Mouse (Mus musculus) hindlimb bud, embryonic 11.5 days (tissue): ENCODE results near the gene Ints13.
"Not testable (repeated sequence)": the region's sequence is repeated elsewhere in the genome, so short reads cannot be mapped to it uniquely, and the experiment has no call there.

Source experiments
- DNase-seq: peaks from one replicate; pipeline ENCODE4 v3.0.0-alpha.2; 2012; ENCODE audit warnings: low read depth, low spot score; ENCODE audit errors: extremely low spot score

Gene Ints13

DNA sequence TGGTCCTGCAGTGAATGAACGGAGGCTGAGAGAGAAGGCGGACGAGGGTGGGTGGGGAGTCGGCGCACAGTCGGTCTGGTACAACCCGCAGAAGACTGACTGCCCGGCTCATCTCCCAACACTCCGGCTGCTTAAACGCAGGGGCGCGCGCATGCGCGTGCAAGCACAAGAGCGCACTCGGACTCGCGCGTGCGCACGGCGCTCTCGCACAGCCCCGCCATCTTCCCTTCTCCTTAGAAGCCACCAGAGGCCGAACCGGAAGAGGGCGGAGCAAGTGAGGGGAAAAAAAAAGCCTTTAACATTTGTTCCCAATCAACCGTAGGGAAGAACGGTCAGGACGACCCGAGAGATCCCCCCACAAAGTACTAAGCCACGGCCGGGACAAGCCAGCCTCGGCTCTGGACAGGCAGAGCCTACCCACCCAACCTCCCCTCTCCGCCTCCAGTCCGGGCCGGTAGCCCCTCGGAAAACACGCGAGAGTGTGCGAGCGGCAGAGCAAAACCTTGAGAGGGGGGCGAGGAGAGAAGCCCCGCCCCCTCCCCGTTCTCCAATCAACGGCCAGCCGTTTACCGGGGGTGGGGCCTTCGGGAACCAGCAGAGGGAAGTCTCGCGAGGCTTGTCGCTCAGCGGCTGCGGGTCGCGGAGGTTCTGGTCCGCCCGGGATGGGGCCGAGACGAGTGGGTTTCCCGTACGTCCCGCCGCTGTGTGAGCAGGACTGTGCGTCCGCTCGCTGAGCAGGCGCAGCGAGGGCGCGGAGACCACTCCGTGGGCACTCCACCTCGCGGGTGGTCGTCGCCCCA lies at the start of gene Ints13:
Ints13 (minus strand) TSS at position 526 of the 800 bp plus-strand sequence.
- peak; percentile 92 for DNase-seq

DNA sequence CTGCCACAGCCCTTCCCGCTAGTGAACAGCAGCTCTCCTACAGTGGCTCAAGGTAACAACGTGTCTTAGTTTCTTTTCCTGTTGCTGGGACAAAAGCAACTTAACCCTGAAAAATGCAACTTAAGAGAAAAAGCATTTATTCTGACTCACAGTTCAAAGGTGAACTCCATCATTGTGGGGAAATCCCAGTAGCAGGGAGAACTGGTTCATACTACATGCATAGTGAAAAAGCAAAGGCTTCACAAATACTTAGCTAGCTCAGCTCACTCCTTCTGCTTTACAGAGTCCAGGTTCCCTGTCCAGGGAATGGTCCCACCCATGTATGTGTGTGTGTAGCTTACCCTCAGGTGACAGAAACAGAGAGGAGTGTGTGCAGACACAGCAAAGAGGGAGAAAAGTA lies 39.0 kb upstream of the Ints13 start:
- DNase-seq, result no peak

DNA sequence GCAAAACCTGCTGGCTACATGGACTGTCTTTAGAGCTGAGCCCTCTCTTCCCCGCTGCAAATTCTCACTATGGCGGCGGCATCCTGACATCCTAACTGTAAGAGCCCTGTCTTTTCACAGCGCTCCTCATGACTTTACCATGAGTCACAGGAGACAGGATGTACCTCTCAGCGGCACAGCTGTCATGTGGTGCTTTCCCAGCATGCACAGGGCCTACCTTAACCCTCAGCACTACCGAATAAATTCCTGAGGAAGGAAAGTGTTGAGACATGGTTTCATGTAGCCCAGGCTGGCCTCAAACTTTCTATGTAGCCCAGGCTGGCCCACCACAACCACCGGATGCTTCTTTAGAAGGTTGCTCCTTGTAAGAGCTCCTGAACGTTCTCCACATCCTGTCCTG lies 38.3 kb upstream of the Ints13 start:
- DNase-seq, result no peak

DNA sequence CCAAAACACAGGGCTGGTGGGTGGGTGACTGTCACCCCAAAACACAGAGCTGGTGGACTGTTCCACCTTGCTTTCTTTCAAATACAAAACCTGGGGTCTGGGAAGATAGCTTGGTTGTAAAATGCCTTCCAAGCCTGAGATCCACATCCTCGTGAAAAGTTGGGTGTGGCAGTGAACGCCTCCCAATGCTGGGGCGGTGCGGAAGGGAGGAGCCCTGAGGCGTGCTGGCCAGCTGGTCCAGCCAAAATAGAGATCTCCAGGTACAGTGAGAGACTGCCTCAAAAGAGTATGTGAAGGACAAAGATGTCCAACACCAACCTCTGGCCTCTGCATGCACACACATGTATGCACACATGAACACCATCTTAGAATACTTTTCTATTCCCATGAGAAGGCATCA lies 36.9 kb upstream of the Ints13 start:
- DNase-seq, result no peak

DNA sequence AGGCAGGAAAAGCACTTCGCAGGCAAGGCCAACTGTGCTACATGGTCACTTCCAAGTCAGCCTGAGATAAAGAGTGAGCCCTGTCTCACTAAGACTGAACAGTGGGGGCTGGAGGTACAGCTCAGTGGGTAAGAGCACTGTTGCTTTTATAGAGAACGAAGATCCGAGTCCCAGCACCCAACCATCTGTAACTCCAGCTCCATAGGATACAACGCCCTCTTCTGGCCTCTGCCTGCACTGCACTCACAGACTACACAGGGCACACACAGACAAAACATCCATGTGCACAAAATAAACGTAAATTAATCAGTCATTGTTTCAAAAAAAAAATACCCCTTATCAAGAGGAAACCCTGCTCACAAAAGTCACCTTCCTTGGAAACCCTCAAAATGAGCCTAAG lies 36.3 kb upstream of the Ints13 start:
- no peak for DNase-seq

DNA sequence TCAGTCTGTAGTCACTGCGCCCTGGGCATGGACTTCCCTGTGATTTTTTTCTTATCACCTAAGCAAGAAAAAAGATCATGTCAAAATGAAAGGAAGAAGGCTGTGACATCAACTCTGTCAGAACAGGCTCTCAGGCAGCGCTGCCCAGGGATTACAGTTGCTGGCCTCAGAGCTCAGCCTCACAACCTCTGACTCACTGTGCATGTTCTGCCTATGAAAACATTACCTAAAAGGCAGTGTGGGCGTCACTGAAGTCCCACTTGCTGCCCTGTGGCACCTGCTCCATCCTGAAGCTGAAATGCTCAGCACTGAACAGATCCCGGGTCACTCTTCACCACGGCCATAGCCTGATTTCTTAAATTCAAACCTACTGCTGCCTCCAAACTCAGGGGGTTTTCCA lies 35.1 kb upstream of the Ints13 start:
- no peak for DNase-seq

DNA sequence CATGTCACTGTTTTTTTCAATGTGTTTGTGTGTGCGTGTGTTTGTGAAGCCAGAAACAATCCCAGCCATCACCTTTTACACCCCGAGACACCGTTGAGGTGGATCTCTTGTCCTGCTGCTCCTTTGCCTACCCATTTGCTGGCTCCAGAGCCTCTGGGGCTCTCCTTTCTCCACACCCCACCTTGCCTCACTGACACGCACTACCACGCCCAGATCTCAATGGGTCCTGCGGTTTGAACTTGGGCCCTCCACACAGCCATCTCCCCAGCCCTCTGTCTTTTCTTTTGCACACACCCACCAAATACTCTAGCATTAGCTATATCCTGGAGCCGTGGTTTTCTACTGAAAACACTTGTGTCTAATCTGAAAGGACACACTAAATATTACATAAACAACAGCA lies 34.3 kb upstream of the Ints13 start:
- DNase-seq, result no peak

DNA sequence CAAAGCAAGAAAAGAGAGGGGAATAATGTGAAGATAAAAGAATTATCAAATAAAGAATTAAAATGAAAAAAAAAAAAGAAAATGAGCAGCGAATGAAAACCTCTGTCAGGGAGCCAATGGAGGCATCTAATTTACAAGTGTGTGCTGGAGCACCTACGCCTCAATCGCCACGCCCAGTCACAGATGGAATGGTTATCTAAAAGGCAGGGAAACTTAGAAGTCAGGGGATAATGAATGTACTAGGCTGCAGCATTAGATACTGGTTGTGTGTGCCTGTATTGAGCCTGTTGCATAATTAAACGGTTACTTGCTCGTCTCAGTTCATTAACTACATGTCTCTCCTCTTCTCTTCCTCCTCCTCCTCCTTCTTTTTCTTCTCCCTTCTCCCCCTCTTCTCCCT lies 33.8 kb upstream of the Ints13 start:
- DNase-seq, result no peak

DNA sequence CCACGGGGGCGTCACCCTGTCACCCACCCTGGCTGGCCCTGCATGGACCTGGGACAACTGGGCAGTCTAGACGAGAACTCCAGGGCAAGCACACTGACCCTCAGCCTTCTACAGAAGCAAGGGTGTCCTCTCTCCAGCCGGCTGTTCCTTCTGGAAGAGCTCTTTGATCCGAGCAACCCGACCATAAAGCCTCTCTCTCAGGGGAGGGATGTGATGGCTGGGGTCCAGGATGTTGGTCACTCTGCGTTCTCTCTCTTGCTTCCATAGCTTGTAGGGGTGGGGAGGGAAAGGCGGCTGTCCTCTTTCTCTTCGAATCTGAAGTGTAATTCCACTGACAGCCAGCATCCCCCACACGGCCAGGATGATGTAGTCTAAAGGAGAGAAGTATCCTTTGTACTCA lies 26.0 kb upstream of the Ints13 start:
- no peak for DNase-seq

DNA sequence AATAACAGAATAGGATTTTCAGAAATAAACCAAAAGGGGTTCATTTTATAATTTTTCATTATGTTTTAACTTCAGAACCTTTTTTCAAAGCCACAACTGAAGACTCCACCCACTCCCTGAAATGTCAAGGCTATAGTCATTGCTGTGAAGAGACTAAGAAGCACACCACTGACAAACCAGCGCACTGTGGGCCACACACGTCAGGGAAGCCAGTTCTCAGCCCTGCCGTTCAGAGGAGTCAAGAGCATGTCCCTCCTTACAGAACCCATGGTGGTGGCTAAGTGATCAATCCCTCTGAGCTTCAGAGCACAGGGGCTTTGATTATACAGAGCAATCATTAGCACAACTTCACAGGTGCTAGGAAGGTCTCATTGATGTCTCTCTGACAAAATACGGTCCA lies 25.0 kb upstream of the Ints13 start:
- DNase-seq, result no peak

DNA sequence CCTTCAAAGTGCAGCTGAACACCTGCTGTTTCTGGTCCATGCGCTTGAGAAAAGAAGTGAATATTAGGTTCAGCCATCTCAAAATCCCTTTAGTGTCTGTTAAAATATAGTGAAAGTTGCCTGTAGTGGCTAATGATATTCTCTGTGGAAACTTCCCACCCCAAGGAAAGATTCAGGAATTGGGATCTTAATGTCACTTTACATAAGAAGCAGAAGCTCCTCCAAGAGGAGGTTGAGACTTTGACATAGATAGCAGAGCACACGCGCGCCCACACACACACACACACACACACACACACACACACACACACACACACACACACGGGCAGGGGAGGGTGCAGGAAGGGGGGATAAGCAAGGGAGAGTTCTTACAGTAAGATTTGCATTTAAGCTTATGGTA lies 7.5 kb upstream of the Ints13 start:
- DNase-seq, result no peak

DNA sequence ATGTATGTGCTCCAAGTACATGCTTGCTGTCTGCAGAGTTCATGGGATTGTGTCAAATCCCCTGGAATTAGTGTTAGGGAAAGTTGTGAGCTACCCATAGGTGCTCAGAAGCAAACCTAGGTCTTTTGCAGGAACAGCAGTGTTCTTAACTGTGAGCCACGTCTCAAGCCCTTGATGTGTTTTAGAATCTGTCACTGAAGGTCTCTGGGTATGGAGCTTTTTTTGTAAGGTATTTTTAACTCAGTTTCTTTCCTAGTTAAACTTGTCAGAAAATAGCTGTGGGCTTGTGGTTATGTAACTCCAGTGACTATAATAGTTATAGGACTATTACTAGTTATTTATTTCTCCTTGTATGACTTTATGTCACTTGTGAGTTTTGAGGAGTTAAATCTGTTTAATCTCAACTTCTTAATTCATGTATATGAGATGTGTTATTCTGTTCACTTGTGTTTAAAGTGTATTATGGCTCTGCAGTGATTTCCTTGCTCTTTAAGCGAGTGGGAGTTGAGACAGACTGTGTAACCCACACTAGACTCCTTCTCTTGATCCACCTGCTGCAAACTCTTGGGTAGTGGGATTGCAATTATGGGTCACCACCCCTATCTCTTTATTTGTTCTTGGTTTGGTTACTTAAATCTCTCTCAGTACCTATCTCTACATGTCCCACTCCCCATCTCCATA lies 5.9 kb upstream of the Ints13 start:
- DNase-seq, result no peak

DNA sequence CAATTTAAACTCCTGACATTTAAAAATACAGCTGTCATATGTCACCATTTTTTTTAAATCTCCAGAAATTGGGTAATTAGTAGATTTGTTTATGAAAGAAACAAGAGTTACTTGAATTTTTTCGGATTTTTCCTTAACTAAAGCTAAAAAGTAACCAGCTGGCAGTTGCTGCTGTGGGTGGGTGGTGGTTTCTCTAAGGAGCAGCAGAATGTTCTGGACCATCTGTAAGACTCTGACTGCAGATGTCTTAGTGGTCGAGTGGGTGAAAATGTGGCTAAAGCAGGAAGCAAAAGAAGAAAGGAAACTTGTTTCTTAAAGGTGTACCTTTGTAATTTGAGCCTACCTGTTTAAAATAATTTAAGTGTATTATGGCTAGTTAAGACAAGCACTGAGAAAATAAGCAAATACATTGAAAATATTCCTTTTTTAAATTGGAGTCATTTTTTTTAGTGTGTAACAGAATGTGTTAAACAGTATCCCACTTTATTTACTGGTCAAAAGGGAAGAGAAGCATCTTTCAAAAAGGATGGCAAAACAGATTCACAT lies 2.8 kb upstream of the Ints13 start:
- no peak for DNase-seq

DNA sequence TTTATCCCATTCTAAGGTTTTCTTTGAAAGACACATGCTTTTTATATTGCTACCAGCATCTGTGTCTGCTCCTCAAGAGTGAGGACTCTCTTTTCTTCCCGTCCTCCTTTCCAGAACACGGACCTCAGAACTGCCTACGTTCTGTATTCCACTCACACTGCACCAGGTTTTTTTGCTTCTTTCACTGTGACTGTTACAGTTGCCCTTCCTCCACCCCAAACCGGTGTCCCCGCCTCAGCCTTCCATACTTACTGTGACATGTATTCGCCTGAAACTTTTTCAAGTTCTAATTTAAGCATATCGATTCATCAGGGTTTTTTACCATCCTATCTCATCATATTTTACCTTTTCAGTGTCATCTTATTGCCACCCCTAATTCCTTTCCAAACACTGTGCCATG lies 951 bp upstream of the Ints13 start:
- DNase-seq, result no peak

DNA sequence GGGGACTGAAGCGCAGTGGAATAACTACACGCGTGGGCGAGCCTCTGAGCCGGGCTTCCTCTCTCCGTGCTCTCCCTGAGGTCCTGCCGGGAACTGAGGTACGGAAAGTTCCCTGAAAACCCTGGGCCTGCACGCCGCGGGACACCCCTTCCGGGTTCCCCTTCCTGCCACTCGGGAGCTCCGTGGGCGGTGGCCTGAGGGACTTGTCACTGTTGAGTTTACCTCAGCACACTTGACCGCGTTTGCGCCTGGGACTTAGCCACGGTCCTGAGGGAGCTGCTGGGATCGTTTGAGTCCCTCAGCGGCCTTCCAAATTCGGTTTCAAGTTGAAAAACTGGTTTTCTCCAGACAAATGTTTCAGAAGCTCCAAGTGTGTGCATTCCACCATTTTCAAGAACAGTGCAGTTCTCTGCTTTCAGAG lies 486 bp upstream of the Ints13 start:
- DNase-seq, result no peak

DNA sequence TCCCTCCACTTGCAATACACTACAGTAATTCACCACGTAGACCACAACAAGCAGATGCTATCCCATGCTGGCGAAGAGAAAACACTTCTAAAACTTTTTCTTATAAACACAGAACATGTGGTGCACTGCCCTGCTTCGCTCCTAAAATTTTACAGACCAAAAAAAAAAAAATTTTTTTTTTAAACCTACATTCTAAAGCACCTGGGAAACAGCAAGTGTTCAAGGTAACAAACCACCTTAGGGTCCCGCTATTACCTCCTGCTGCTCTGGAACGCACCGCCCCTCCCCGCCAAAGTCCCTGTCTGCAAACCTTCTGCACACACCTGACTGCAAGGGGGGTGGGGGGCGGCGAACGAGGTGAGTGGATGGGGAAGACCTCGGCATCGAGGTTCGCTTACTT lies 732 bp downstream of the Ints13 start, which contains the start of gene Fgfr1op2:
Fgfr1op2 (plus strand) TSS at position 301 of the 400 bp plus-strand sequence.
- DNase-seq, result no peak

DNA sequence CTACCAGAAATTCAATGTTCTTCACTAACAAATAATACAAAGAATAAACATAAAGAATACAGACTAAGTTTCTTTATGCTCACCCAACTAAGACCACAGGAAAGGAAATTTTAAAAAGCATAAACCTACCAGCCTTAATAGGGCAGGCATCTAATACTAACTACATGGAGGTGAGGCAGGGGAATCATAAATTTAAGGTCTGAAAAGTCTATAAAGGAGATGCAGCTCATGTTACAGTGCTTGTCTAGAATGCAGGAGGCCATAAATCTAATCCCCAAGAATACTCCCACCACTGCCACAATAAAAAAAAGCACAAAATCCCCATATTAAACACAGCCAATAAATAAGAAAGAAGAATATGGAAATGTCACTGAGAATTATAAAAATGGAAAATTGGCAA lies 5.6 kb downstream of the Ints13 start:
- no peak for DNase-seq

DNA sequence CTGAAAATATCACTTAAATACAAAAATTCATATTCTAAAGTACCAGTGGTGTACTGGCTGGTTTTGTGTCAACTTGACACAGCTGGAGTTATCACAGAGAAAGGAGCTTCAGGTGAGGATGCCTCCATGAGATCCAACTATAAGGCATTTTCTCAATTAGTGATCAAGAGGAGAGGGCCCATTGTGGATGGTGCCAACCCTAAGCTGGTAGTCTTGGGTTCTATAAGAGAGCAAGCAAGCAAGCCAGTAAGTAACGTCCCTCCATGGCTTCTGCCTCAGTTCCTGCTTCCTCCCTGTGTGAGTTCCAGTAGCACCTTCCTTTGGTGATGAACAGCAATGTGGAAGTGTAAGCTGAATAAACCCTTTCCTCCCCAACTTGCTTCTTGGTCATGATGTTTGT lies 15.2 kb downstream of the Ints13 start:
- not testable (repeated sequence) for DNase-seq

DNA sequence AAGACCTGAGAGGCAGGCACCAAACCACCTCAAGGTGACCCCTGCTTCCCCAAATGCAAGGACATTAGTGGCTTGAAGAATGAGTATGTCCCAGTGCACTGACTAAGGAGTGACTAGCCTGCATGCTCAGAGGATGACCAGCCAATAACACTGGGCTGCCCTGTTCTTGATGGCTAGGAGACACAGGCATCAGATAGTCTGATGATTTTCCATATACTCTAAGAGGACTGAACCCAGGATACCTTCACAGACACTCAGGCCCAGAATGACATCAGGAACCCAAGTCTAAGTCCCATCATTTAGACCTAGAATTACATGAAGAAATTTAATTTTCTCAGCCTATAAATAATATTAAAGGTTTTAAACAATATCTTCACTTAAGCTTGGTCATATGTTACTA lies 26.3 kb downstream of the Ints13 start:
- no peak for DNase-seq

DNA sequence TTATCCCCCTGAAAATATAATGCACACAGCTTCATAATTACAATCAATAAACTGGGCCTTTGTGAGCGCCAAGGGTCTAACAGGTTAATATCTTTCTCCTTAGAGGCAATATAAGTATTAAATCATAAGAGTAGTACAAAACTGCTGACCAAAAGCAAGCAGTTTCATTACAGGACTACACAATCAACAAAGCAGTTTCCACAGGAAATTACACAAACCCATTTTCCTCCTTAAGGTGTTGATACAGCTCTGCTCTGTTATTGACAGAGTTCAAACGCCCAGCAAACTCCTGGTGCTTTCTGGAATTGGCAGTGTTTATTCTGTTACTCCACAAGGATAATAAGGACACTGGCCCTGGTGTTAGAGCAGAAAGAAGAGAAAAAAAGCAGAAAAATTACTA lies 27.2 kb downstream of the Ints13 start:
- DNase-seq, result no peak

DNA sequence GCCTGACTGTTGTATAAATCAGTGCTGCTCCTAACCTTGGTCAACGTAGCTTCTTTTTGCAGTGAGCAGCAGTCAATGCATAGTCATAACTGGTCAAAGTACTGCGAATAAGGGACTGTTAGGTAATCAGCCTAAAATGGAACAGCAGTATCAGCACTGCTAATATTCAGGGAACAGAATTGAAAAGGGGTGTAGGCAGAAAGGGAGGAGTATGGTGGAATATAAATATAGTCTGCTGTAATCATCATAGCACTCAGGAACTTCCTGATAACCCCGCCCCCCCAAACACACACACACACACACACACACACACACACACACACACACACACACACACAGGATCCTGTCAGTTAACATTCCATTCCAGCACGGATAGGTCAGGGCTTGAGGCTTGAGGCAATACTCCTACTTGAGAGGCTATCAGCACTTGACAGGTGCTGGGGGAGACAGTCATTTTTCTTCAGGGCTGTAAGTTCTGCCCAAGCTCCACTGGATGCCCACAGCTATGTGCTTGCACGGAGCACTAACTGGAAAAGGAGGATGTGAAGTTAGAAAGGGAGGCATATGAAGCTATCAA lies 32.3 kb downstream of the Ints13 start:
- no peak for DNase-seq

DNA sequence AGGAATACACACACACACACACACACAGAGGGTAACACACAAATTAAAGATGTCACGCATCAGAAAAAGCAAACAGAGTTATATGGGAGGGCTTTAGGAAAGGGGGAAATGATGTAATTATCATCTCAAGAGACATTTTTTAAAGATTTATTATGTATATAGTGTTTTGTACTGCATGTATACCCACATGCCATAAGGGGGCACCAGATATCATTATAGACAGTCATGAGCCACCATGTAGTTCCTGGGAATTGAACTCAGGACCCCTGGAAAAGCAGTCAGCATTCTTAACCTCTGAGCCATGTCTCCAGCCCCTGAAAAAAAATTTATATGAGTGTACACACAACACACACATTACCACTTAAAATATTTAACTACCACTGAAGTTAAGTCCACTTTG lies 33.0 kb downstream of the Ints13 start:
- DNase-seq, result no peak
